Mouse (Mus musculus) frontal cortex, postnatal 14 days (tissue): ENCODE results near the gene Stx19.
A peak's percentile ranks its signal among the peaks of the same experiment; 100 is the strongest.

Experiments
- DNase-seq, 2 experiments: peaks; one replicate each; pipeline ENCODE4 v3.0.0; 2022; ENCODE audit warnings: low spot score in 2 of 2

Gene Stx19

GRCm38 (mm10) chr16:62852464-62853252, 38.2 kb downstream of the Stx19 start:
- no peak for DNase-seq

- no peak for DNase-seq
Observed at GRCm38 (mm10) chr16:62853611-62854126, 39.2 kb downstream of the Stx19 start.

- DNase-seq, result peak in 1 of 2 experiments; percentile 21
Observed at GRCm38 (mm10) chr16:62854191-62855068, 40.0 kb downstream of the Stx19 start, which contains the start of gene Pros1. Pros1 (plus strand) TSS chr16:62854307.

GRCm38 (mm10) chr16:62855385-62855784, 40.9 kb downstream of the Stx19 start:
- no peak for DNase-seq

- DNase-seq, result no peak
Observed at GRCm38 (mm10) chr16:62856273-62856672, 41.8 kb downstream of the Stx19 start.

- no peak for DNase-seq
Observed at GRCm38 (mm10) chr16:62857498-62857897, 43.0 kb downstream of the Stx19 start.

GRCm38 (mm10) chr16:62858018-62858417, 43.5 kb downstream of the Stx19 start:
- no peak for DNase-seq

- no peak for DNase-seq
Observed at GRCm38 (mm10) chr16:62860140-62860539, 45.7 kb downstream of the Stx19 start.

- no peak for DNase-seq
Observed at GRCm38 (mm10) chr16:62861455-62861854, 47.0 kb downstream of the Stx19 start.

GRCm38 (mm10) chr16:62872688-62873117, 58.2 kb downstream of the Stx19 start:
- no peak for DNase-seq

GRCm38 (mm10) chr16:62873180-62873579, 58.7 kb downstream of the Stx19 start:
- no peak for DNase-seq
